Mouse (Mus musculus) CH12.LX (cell line): ENCODE data around the gene 9030025P20Rik.

Source experiments
- BHLHE40 ChIP-seq: IDR thresholded peaks from 2 replicates; pipeline ENCODE4 v1.6.1; 2011; ENCODE audit warnings: mild to moderate bottlenecking, low read depth, low read length, improper control_type of control experiment
- CTCF ChIP-seq, 2 experiments: IDR thresholded peaks in 1 of 2; conservative IDR thresholded peaks in 1 of 2; 2 replicates each; pipeline ENCODE4 v1.5.1; 2011 to 2012; ENCODE audit warnings: low read depth in 2 of 2, low read length in 2 of 2, improper control_type of control experiment in 1 of 2, inconsistent platforms in 1 of 2, mild to moderate bottlenecking in 1 of 2, moderate library complexity in 1 of 2
- EP300 ChIP-seq: IDR thresholded peaks from 2 replicates; pipeline ENCODE4 v1.6.1; 2011; ENCODE audit warnings: low read length, improper control_type of control experiment
- MAX ChIP-seq: IDR thresholded peaks from 2 replicates; pipeline ENCODE4 v1.6.1; 2011; ENCODE audit warnings: low read length, improper control_type of control experiment
- MAZ ChIP-seq: IDR thresholded peaks from 2 replicates; pipeline ENCODE4 v1.6.1; 2012; ENCODE audit warnings: low read depth, mild to moderate bottlenecking, inconsistent platforms, low read length, improper control_type of control experiment, moderate library complexity
- MEF2A ChIP-seq: IDR thresholded peaks from 2 replicates; pipeline ENCODE4 v1.6.1; 2014; ENCODE audit warnings: low read depth, mild to moderate bottlenecking, inconsistent platforms, low read length, improper control_type of control experiment, borderline replicate concordance
- MYC ChIP-seq: IDR thresholded peaks from 2 replicates; pipeline ENCODE4 v1.6.1; 2011; ENCODE audit warnings: low read depth, mild to moderate bottlenecking, improper control_type of control experiment, low read length
- NELFE ChIP-seq: IDR thresholded peaks from 2 replicates; pipeline ENCODE4 v1.6.1; 2011; ENCODE audit warnings: low read depth, low read length, improper control_type of control experiment
- POLR2A ChIP-seq: IDR thresholded peaks from 2 replicates; pipeline ENCODE4 v1.6.1; 2011; ENCODE audit warnings: low read depth, mild to moderate bottlenecking, improper control_type of control experiment, low read length
- POLR2AphosphoS2 ChIP-seq: IDR thresholded peaks from 2 replicates; pipeline ENCODE4 v1.6.1; 2011; ENCODE audit warnings: low read depth, low read length, improper control_type of control experiment
- UBTF ChIP-seq: IDR thresholded peaks from 2 replicates; pipeline ENCODE4 v1.6.1; 2012; ENCODE audit warnings: low read depth, mild to moderate bottlenecking, inconsistent platforms, low read length, improper control_type of control experiment, moderate library complexity
- USF2 ChIP-seq: conservative IDR thresholded peaks from 2 replicates; pipeline ENCODE4 v1.6.1; 2011; ENCODE audit warnings: low read depth, low read length, improper control_type of control experiment
- ZC3H11A ChIP-seq: IDR thresholded peaks from 2 replicates; pipeline ENCODE4 v1.6.1; 2012; ENCODE audit warnings: low read depth, mild to moderate bottlenecking, inconsistent platforms, low read length, improper control_type of control experiment

- peak; percentile 58; the same call in 1 of the 2 replicates for TF ChIP-seq NELFE
- TF ChIP-seq EP300, result no peak
- TF ChIP-seq ZC3H11A, result no peak
- TF ChIP-seq MYC, result peak; percentile 71
- TF ChIP-seq CTCF (conservative IDR thresholded peaks at IDR 0.05 in 1 of 2, IDR thresholded peaks at IDR 0.05 in 1 of 2; ENCODE audit: low read depth in 2 of 2, low read length in 2 of 2), result no peak
- TF ChIP-seq MAZ, result 0 out of 2 replicates have a peak, but pooled peaks have one; percentile 28
- peak; percentile 27; the same call in 1 of the 2 replicates for TF ChIP-seq MEF2A
- TF ChIP-seq POLR2A, result peak; percentile 77
- peak; percentile 95 for TF ChIP-seq POLR2AphosphoS2
- no peak for TF ChIP-seq BHLHE40
- TF ChIP-seq USF2, result no peak
- peak; percentile 71; the same call in 1 of the 2 replicates for TF ChIP-seq MAX
- no peak for TF ChIP-seq UBTF
These were observed 35.1 kb upstream of the 9030025P20Rik start, which contains the start of the genes Wdr27 and 1600012H06Rik for GRCm38 (mm10) chr17:14943009-14943728.
